In the genomic region with DNA sequence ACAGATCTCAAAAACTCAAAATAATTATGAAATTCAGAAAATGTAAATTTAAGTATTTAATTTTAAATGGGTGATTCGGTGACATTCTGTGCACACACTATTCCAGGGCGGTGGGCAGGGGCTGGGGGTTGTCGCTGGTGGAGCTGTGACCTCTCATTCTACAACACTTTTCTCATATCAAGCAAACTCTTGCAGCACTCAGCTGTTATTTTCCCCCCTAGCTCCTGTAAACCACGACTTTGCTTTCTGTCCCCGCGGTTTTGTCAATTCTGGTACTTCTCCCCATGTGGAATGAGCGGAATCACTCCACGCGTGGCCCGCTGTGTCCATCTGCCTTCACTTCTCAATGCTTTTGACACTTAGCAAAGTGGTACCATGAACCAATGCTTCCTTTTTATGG, we compare ENCODE assay signal across 16 mouse cellular contexts. TPM values are rescaled to one million over a fixed set of nuclear protein-coding genes. Genes with fewer than 3 reads are reported as not detected.
DNase-seq lines count a peak whose midpoint lies in the region; ATAC-seq and TF ChIP-seq lines count a peak whose summit lies in the region.
"Had no signal": no experiment of that assay in that cellular context is flagged by ENCODE, and none has a peak within 500 bp of the region (broad histone marks: within the 10 kb centered on the region; RNA-seq: fewer than 3 reads in every experiment).

No protein-coding gene starts in this region.

- H3K4me3 ChIP-seq in gastrocnemius, adult 2 months = no peak overlapping the region; the same call in 1 of the 2 replicates
- H3K4me3 ChIP-seq in kidney, embryonic 14.5 days (ENCODE audit: low read length) = no peak overlapping the region
- H3K4me3 ChIP-seq in midbrain, embryonic 11.5 days (ENCODE audit: low read depth, low read length) = no peak overlapping the region
- no peak overlapping the region for H3K4me3 ChIP-seq in midbrain, embryonic 15.5 days
- no peak overlapping the region for H3K4me3 ChIP-seq in stomach, embryonic 16.5 days (replicated peaks; ENCODE audit: low read length)
- H3K4me3 ChIP-seq: embryonic facial prominence, embryonic 12.5 days; heart, embryonic 13.5 days; hindbrain, embryonic 15.5 days; limb, embryonic 12.5 days; megakaryocyte, embryonic 14.5 days had no signal

- no peak for ATAC-seq in kidney, embryonic 14.5 days (ENCODE audit: low FRiP score, low TSS enrichment)
- no peak for ATAC-seq in midbrain, embryonic 11.5 days (ENCODE audit: low FRiP score)
- no peak for ATAC-seq in midbrain, embryonic 15.5 days (replicated peaks)
- ATAC-seq in stomach, embryonic 16.5 days (ENCODE audit: insufficient read depth, low FRiP score) = no peak

- H3K9me3 ChIP-seq in kidney, embryonic 14.5 days (ENCODE audit: control insufficient read depth, low read length) = no peaks in the 10 kb centered on the region
- H3K9me3 ChIP-seq in midbrain, embryonic 11.5 days (ENCODE audit: control insufficient read depth, low read length) = no peaks in the 10 kb centered on the region
- H3K9me3 ChIP-seq in midbrain, embryonic 15.5 days = no peaks in the 10 kb centered on the region
- H3K9me3 ChIP-seq in stomach, embryonic 16.5 days (replicated peaks; ENCODE audit: control insufficient read depth, low read length) = no peaks in the 10 kb centered on the region
- H3K9me3 ChIP-seq: embryonic facial prominence, embryonic 12.5 days; heart, embryonic 13.5 days; hindbrain, embryonic 15.5 days; limb, embryonic 12.5 days; megakaryocyte, embryonic 14.5 days had no signal

- intact Hi-C loops in gastrocnemius, adult 2 months (cut with DNase I) = no loop called here
- intact Hi-C loops in gastrocnemius, postnatal 36 days (cut with DNase I) = no loop called here

- no peak for DNase-seq in gastrocnemius, adult 2 months
- DNase-seq in gastrocnemius, postnatal 36 days = no peak
- no peak for DNase-seq in kidney, postnatal 36 days
- DNase-seq in midbrain, embryonic 11.5 days (ENCODE audit: low spot score, missing footprints) = peak; percentile 59
- DNase-seq: layer of hippocampus, postnatal 36 days; thymus, postnatal 36 days had no signal

- no peak overlapping the region for H3K4me2 ChIP-seq in kidney, embryonic 14.5 days (replicated peaks; ENCODE audit: low read depth, low read length)
- no peak overlapping the region for H3K4me2 ChIP-seq in midbrain, embryonic 11.5 days
- no peak overlapping the region for H3K4me2 ChIP-seq in midbrain, embryonic 15.5 days
- no peak overlapping the region for H3K4me2 ChIP-seq in stomach, embryonic 16.5 days (ENCODE audit: low read depth, low read length)
- H3K4me2 ChIP-seq: embryonic facial prominence, embryonic 12.5 days; limb, embryonic 12.5 days; liver, embryonic 11.5 days had no signal

- H3K4me1 ChIP-seq in kidney, embryonic 14.5 days (ENCODE audit: control insufficient read depth, insufficient read depth, low read length) = peaks cover 20% of the 10 kb centered on the region; the same call in 1 of the 2 replicates
- H3K4me1 ChIP-seq in midbrain, embryonic 11.5 days (ENCODE audit: control insufficient read depth, insufficient read depth, low read length) = no peaks in the 10 kb centered on the region
- H3K4me1 ChIP-seq in midbrain, embryonic 15.5 days = no peaks in the 10 kb centered on the region
- H3K4me1 ChIP-seq in stomach, embryonic 16.5 days (ENCODE audit: control insufficient read depth, insufficient read depth, low read length) = peaks cover 16% of the 10 kb centered on the region; the same call in 1 of the 2 replicates

- peak overlapping the region; percentile 73; the same call in 1 of the 2 replicates for H3K27ac ChIP-seq in gastrocnemius, adult 2 months
- peak overlapping the region; percentile 59; the same call in 1 of the 2 replicates for H3K27ac ChIP-seq in kidney, embryonic 14.5 days (ENCODE audit: low read depth, low read length)
- H3K27ac ChIP-seq in midbrain, embryonic 11.5 days (ENCODE audit: low read depth, low read length) = no peak overlapping the region
- no peak overlapping the region for H3K27ac ChIP-seq in midbrain, embryonic 15.5 days
- H3K27ac ChIP-seq in stomach, embryonic 16.5 days (ENCODE audit: low read length) = peak overlapping the region; percentile 72; the same call in 1 of the 2 replicates
- H3K27ac ChIP-seq: embryonic facial prominence, embryonic 12.5 days; heart, embryonic 13.5 days; limb, embryonic 12.5 days had no signal

- H3K36me3 ChIP-seq in kidney, embryonic 14.5 days (ENCODE audit: control insufficient read depth, insufficient read depth, low read length) = no peaks in the 10 kb centered on the region
- H3K36me3 ChIP-seq in midbrain, embryonic 11.5 days (ENCODE audit: control insufficient read depth, insufficient read depth, low read length) = no peaks in the 10 kb centered on the region
- no peaks in the 10 kb centered on the region for H3K36me3 ChIP-seq in midbrain, embryonic 15.5 days (replicated peaks)
- no peaks in the 10 kb centered on the region for H3K36me3 ChIP-seq in stomach, embryonic 16.5 days (ENCODE audit: control insufficient read depth, insufficient read depth, low read length)
- H3K36me3 ChIP-seq: embryonic facial prominence, embryonic 12.5 days; heart, embryonic 13.5 days; hindbrain, embryonic 15.5 days; limb, embryonic 12.5 days had no signal

- no peak overlapping the region for H3K9ac ChIP-seq in kidney, embryonic 14.5 days (ENCODE audit: low read depth, low read length)
- H3K9ac ChIP-seq in midbrain, embryonic 11.5 days (ENCODE audit: low read length) = no peak overlapping the region
- no peak overlapping the region for H3K9ac ChIP-seq in midbrain, embryonic 15.5 days
- H3K9ac ChIP-seq in stomach, embryonic 16.5 days (ENCODE audit: low read length) = no peak overlapping the region
- H3K9ac ChIP-seq: embryonic facial prominence, embryonic 12.5 days; heart, embryonic 13.5 days; hindbrain, embryonic 15.5 days; limb, embryonic 12.5 days; liver, postnatal 0 days had no signal

- no peaks in the 10 kb centered on the region for H3K27me3 ChIP-seq in kidney, embryonic 14.5 days (ENCODE audit: control insufficient read depth, insufficient read depth, low read length)
- H3K27me3 ChIP-seq in midbrain, embryonic 11.5 days (ENCODE audit: control insufficient read depth, insufficient read depth, low read length) = no peaks in the 10 kb centered on the region
- no peaks in the 10 kb centered on the region for H3K27me3 ChIP-seq in midbrain, embryonic 15.5 days (replicated peaks)
- no peaks in the 10 kb centered on the region for H3K27me3 ChIP-seq in stomach, embryonic 16.5 days (ENCODE audit: control insufficient read depth, insufficient read depth, low read length)
- H3K27me3 ChIP-seq: embryonic facial prominence, embryonic 12.5 days; heart, embryonic 13.5 days; hindbrain, embryonic 15.5 days; limb, embryonic 12.5 days had no signal

- WGBS in kidney, embryonic 14.5 days = 96% methylated on average over 10 of the region's 10 CpGs
- WGBS in midbrain, embryonic 11.5 days = 94% methylated on average over 10 of the region's 10 CpGs
- WGBS in midbrain, embryonic 15.5 days = 93% methylated on average over 10 of the region's 10 CpGs
- WGBS in stomach, embryonic 16.5 days = 95% methylated on average over 10 of the region's 10 CpGs

- no peak for TF ChIP-seq CTCF in gastrocnemius, adult 2 months (IDR thresholded peaks at IDR 0.05)

RNA-seq across cellular contexts. Expression of a gene that starts 0.8 kb away (rescaled TPM):
- total RNA-seq in gastrocnemius, adult 2 months (2021) = 10 to 100 TPM; 28.6 to 33.8 TPM
- total RNA-seq in gastrocnemius, postnatal 36 days (2021) = 10 to 100 TPM; 24.8 to 27.0 TPM
- 228 and 242 TPM in 2 replicates for polyA plus RNA-seq in kidney, embryonic 14.5 days (2014; fragmentation: Nextera tagmentation; extraction: Ambion mirVana)
- polyA plus RNA-seq in midbrain, embryonic 11.5 days (2014; fragmentation: Nextera tagmentation; extraction: Ambion mirVana) = 223 and 239 TPM in 2 replicates
- polyA plus RNA-seq in midbrain, embryonic 15.5 days (2015; fragmentation: Nextera tagmentation; extraction: Ambion mirVana) = 79.4 and 83.9 TPM in 2 replicates
- polyA plus RNA-seq in stomach, embryonic 16.5 days (2015; fragmentation: Nextera tagmentation; extraction: Ambion mirVana) = 92.7 and 103 TPM in 2 replicates

RNA-seq across cellular contexts. Expression of a gene that starts 3.5 kb away (rescaled TPM):
- 100 to 1,000 TPM; 515 to 576 TPM for total RNA-seq in gastrocnemius, adult 2 months (2021)
- 100 to 1,000 TPM; 495 to 686 TPM for total RNA-seq in gastrocnemius, postnatal 36 days (2021)
- polyA plus RNA-seq in kidney, embryonic 14.5 days (2014; fragmentation: Nextera tagmentation; extraction: Ambion mirVana) = 24.4 and 41.5 TPM in 2 replicates
- 45.8 and 47.3 TPM in 2 replicates for polyA plus RNA-seq in midbrain, embryonic 11.5 days (2014; fragmentation: Nextera tagmentation; extraction: Ambion mirVana)
- polyA plus RNA-seq in midbrain, embryonic 15.5 days (2015; fragmentation: Nextera tagmentation; extraction: Ambion mirVana) = 68.7 TPM in 2 replicates
- 23.9 and 24.7 TPM in 2 replicates for polyA plus RNA-seq in stomach, embryonic 16.5 days (2015; fragmentation: Nextera tagmentation; extraction: Ambion mirVana)

RNA-seq across cellular contexts. Expression of a gene that starts 53.6 kb away (rescaled TPM):
- total RNA-seq in gastrocnemius, adult 2 months (2021) = 10 to 100 TPM; 36.0 to 36.6 TPM
- total RNA-seq in gastrocnemius, postnatal 36 days (2021) = 10 to 100 TPM; 29.9 to 31.5 TPM
- 74.1 and 75.4 TPM in 2 replicates for polyA plus RNA-seq in kidney, embryonic 14.5 days (2014; fragmentation: Nextera tagmentation; extraction: Ambion mirVana)
- polyA plus RNA-seq in midbrain, embryonic 11.5 days (2014; fragmentation: Nextera tagmentation; extraction: Ambion mirVana) = 54.8 and 57.1 TPM in 2 replicates
- 111 and 117 TPM in 2 replicates for polyA plus RNA-seq in midbrain, embryonic 15.5 days (2015; fragmentation: Nextera tagmentation; extraction: Ambion mirVana)
- 54.5 and 55.7 TPM in 2 replicates for polyA plus RNA-seq in stomach, embryonic 16.5 days (2015; fragmentation: Nextera tagmentation; extraction: Ambion mirVana)

Comparison
In these comparisons a context has a peak if more than half of its experiments do, and no peak if none do; other contexts are left out.
1. H3K27ac ChIP-seq: peak in gastrocnemius, adult 2 months (single experiment), kidney, embryonic 14.5 days (single experiment) and stomach, embryonic 16.5 days (single experiment); none in midbrain, embryonic 11.5 days (single experiment) and midbrain, embryonic 15.5 days (single experiment).